Mouse (Mus musculus) bone marrow, adult 2 months (tissue): ENCODE data around the gene Epn3.

ENCODE experiments used
- CTCF ChIP-seq: fragments of 200-500 bp; IDR thresholded peaks from 2 replicates; pipeline ENCODE4 v1.5.1; 2011; ENCODE audit warnings: low read length, control low read depth; ENCODE audit not compliant: control insufficient read depth, insufficient read depth
- POLR2A ChIP-seq: fragments of 200-500 bp; IDR thresholded peaks from 2 replicates; pipeline ENCODE4 v1.6.1; 2011; ENCODE audit warnings: low read depth, mild to moderate bottlenecking, control low read depth, low read length, borderline replicate concordance; ENCODE audit not compliant: control insufficient read depth

DNA sequence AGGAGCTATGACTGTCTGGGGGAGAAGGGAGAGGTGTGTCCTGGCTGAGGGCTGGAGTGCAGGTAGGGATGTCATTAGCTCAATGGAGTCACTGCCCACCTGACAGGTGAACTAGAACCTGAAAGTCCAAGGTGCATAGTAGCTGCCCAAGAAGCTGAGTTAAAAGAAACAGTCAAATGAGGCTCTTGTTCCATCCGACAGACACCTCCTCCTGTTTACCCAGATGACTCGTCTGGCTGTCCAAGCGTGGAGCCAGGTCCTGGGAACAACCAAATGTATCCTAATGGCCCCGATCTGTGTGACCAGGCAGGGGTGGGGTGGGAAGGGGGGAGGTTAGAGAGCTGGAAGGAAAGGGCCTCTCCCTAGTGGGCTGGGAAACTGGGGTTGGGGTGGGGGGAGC lies 54.5 kb downstream of the Epn3 start:
- TF ChIP-seq CTCF: no peak
- TF ChIP-seq POLR2A: no peak
